Mouse (Mus musculus) intestine, postnatal 0 days (tissue): ENCODE data around the gene Cog8. TPM values are rescaled to one million over a fixed set of nuclear protein-coding genes. Genes with fewer than 3 reads are reported as not detected.

ENCODE experiments used
- ATAC-seq: fragments of 200-750 bp; cut with Nextera tagmentation; 2 replicates; pipeline ENCODE4 v1.8.0; 2017; ENCODE audit warnings: mild to moderate bottlenecking, moderate TSS enrichment, moderate library complexity
- H3K27ac ChIP-seq: fragments of 300-500 bp; sonication (generic); 2 replicates; pipeline ENCODE4 v1.5.1; 2014; ENCODE audit warnings: mild to moderate bottlenecking, low read depth, low read length, moderate library complexity
- H3K27me3 ChIP-seq: fragments of 300-500 bp; sonication (generic); replicated peaks from 2 replicates; pipeline ENCODE4 v1.6.1; 2014; ENCODE audit warnings: low read length, mixed read lengths; ENCODE audit not compliant: control insufficient read depth, insufficient read depth
- H3K36me3 ChIP-seq: fragments of 300-500 bp; sonication (generic); 2 replicates; pipeline ENCODE4 v1.6.1; 2014; ENCODE audit warnings: mild to moderate bottlenecking, moderate library complexity; ENCODE audit not compliant: control insufficient read depth, insufficient read depth
- H3K4me1 ChIP-seq: fragments of 300-500 bp; sonication (generic); replicated peaks from 2 replicates; pipeline ENCODE4 v1.6.1; 2014; ENCODE audit warnings: antibody characterized with exemption, low read length, mixed read lengths; ENCODE audit not compliant: control insufficient read depth, insufficient read depth
- H3K4me2 ChIP-seq: fragments of 300-500 bp; sonication (generic); replicated peaks from 2 replicates; pipeline ENCODE4 v1.6.1; 2014; ENCODE audit warnings: low read depth, mild to moderate bottlenecking, moderate library complexity
- H3K4me3 ChIP-seq: fragments of 300-500 bp; sonication (generic); 2 replicates; pipeline ENCODE4 v1.5.1; 2014; ENCODE audit warnings: low read depth, low read length
- H3K9ac ChIP-seq: fragments of 300-500 bp; sonication (generic); 2 replicates; pipeline ENCODE4 v1.6.1; 2014; ENCODE audit warnings: mild to moderate bottlenecking, low read depth, low read length
- H3K9me3 ChIP-seq: fragments of 300-500 bp; sonication (generic); 2 replicates; pipeline ENCODE4 v1.6.1; 2016; ENCODE audit warnings: mixed run types; ENCODE audit not compliant: control insufficient read depth
- CTCF ChIP-seq: sonication (generic); IDR thresholded peaks from 2 replicates; pipeline ENCODE4 v1.5.1; 2016; ENCODE audit warnings: low read depth, mild to moderate bottlenecking, control low read depth, antibody characterized with exemption, moderate library complexity
- WGBS: fragments of 180-500 bp; shearing (Covaris S2); extraction: QIAGEN DNeasy Blood & Tissue Kit; methylation state at CpG from one replicate; pipeline ENCODE4 v1.1.7; 2014; 5-methylcytosine and 5-hydroxymethylcytosine counted together
- polyA plus RNA-seq: library from polyadenylated mRNA; unstranded; fragments of >200 nt; fragmentation: Nextera tagmentation; extraction: Ambion mirVana; gene quantifications from 2 replicates; pipeline ENCODE4 v1.2.1, GENCODE M21; 2015

Cog8 gene
- polyA plus RNA-seq = 21.6 and 25.4 TPM in 2 replicates

DNA sequence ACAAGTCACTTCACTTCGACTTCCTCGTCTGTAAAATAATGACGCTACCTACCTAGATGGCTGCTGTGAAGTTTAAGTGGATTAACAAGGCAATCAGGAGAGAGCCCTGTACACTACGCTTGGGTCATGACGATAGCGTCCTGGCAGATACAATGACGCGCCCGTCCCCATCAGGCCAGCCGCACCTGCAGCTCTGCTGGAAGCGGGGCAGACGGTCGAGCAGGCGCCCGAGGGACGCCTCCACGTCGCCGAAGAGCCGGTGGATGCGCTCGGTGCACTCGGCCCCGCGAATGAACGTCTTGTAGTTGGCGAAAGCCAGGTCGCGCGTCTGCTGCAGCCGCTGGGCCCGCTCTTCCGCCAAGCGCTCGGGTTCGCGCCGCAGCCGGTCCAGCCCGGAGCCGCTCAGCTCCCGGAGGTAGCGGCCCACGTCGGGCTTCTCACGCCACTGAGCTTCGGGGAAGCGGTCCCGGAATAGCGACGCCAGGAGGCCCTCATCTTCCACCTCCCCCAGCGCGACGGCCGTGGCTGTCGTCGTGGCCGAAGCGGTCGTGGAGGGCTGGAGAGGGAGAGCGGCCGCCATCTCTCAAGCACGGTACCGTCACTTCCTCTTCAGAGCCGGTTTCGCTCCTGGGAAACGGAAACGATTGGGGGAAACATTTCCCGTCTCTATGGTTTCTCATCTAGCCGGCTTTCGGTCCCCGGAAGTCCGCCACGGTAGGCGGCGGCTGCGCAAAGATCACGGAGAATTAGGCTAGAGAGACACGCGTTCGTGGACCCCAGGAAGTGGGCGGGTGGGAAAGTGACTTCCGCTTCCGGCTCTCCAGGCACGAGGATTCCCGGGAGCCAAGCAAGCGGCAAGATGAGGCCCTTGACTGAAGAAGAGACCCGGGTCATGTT, at the start of gene Cog8, which contains the start of gene Nip7:
Cog8 (minus strand) TSS at position 614 of the 897 bp plus-strand sequence.
Nip7 (plus strand) TSS at position 802 of the 897 bp plus-strand sequence.
- Histone ChIP-seq H3K9ac (peak within 1 kb of the TSS; percentile 92), H3K27ac (peak within 1 kb of the TSS; percentile 88), H3K4me3 (peak within 1 kb of the TSS; percentile 99), H3K4me1 (0 out of 2 replicates have a peak, but pooled peaks cover 5% of the 10 kb centered on the region), H3K27me3 (no peaks in the 10 kb centered on the region), H3K4me2 (peak within 1 kb of the TSS; percentile 83), H3K9me3 (no peaks in the 10 kb centered on the region), H3K36me3 (peaks cover 25% of the 10 kb centered on the region)
- TF ChIP-seq CTCF = no peak
- under 1% methylated on average over 88 of the region's 88 CpGs for WGBS
- peak; percentile 93 for ATAC-seq

DNA sequence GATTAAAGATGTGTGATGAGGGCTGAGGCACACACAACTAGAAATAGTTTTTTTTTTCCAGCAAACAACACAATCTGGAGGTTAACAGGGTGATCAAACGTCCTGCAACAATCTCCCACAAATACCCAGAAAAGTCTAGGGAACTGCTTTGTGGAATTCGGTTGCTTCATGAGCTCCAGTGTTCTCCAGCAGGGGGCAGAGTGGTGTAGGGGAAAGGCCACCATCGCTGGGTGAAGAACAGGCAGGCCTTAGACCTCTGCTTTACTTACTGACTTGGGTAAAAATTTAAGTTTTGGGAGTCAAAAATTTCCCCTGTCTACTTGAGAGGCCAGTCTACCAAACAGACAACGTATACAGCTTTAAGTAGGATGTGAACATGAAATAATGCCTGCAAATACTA, 48.1 kb upstream of the Cog8 start:
- no peaks in the 10 kb centered on the region for H3K9me3 ChIP-seq
- H3K36me3 ChIP-seq = no peaks in the 10 kb centered on the region
- H3K27me3 ChIP-seq = no peaks in the 10 kb centered on the region
- no peak for ATAC-seq
- no peak overlapping the region for H3K27ac ChIP-seq
- WGBS = 9% methylated on average over 4 of the region's 4 CpGs
- H3K4me2 ChIP-seq = no peak overlapping the region
- H3K4me1 ChIP-seq = no peaks in the 10 kb centered on the region
- no peak overlapping the region for H3K4me3 ChIP-seq
- no peak overlapping the region for H3K9ac ChIP-seq
- TF ChIP-seq CTCF = peak; percentile 89

DNA sequence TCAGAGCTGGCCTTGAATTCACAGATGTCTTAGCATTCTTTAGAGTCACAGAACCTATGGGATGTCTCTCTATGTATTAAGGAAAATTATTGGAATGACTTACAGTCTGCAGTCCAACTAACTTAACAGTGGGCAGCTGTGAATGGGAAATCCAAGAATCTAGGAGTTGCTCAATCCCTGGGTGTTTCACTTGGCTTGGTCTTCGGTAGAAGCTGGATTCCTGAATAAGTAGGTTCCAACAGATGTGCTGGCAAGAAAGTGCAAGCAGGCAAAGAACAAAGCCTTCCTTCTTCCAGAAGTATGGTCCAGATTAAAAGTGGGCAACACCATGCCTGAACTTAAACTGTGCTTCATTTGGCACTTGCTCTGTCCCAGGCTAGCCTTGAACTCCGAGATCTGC, 44.1 kb upstream of the Cog8 start:
- 78% methylated on average over 2 of the region's 2 CpGs for WGBS
- Histone ChIP-seq H3K4me1 (no peaks in the 10 kb centered on the region), H3K9me3 (no peaks in the 10 kb centered on the region), H3K4me3 (no peak overlapping the region), H3K27me3 (no peaks in the 10 kb centered on the region), H3K9ac (no peak overlapping the region), H3K4me2 (no peak overlapping the region), H3K27ac (no peak overlapping the region), H3K36me3 (no peaks in the 10 kb centered on the region)
- no peak for TF ChIP-seq CTCF
- no peak for ATAC-seq

DNA sequence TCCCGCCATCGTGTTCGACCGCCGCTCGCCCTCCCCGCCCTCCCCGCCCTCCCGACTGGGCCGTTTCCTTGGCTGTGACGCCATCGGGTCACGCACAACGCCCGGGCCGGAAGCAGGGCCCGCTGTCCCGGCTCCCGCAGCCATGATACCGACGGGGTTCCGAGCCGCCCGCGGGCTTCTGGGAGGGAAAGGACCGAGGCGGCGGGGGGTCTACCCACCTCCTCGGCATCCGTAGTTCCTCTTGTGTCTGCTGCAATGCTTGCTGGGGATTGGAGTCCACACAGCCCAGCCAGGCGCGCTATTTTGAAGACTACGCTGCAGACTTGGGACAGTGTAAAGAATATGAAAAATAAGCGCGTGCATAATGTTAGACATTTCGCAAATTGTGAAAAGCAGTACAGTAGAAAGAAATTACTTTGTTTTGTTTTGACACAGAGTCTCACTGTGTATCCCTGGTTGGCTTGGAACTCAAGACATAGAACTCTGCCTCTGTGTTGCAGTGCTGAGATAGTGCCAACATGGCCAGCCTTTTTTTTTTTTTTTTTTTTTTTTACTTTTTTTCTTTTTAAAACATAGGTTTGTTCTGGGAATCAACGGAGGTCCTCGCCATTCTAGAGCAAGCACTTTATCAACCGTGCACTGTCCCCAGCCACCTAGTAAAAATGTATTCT, 40.0 kb upstream of the Cog8 start, which contains the start of gene Terf2:
Terf2 (minus strand) TSS at position 182 of the 671 bp plus-strand sequence.
- Histone ChIP-seq H3K4me2 (peak within 1 kb of the TSS; percentile 74), H3K9ac (peak within 1 kb of the TSS; percentile 87), H3K4me3 (peak within 1 kb of the TSS; percentile 71), H3K4me1 (no peaks in the 10 kb centered on the region), H3K27ac (peak within 1 kb of the TSS; percentile 96), H3K27me3 (no peaks in the 10 kb centered on the region), H3K9me3 (no peaks in the 10 kb centered on the region), H3K36me3 (peaks cover 10% of the 10 kb centered on the region; the same call in 1 of the 2 replicates)
- 5% methylated on average over 39 of the region's 39 CpGs for WGBS
- ATAC-seq = peak; percentile 93
- no peak for TF ChIP-seq CTCF

DNA sequence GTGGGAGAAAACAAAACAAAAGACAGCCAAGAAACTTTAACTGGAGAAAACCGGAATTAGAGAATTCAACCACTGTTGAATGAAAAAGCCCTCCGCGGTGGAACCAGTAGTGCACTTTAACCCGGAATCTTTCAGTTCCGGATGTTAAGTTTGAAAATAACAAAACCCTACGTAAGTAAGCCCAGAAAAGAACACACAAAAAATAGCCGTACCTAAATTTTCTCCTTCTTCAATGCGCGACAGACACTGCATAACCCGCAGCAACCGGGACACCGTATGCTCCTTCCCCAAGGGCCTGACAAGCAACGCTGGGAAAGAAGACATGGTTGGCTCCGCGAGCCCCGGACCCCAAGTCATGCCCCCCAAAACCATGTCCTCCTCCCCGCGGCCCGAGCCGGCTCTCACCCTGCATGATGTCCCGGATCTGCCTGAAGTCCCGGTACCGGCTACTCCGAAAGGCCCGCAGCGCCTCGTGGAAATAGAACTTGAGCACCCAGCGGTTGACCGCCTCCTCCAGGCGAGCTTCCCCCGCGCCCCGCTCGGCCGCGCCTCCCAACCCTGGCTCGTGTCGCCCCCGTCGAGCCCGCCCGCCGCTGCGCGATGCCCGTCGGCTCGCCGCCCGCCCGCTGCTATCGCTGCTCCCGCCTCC, 39.4 kb upstream of the Cog8 start:
- Histone ChIP-seq H3K4me1 (no peaks in the 10 kb centered on the region), H3K4me2 (peak overlapping the region; percentile 74), H3K9ac (peak overlapping the region; percentile 87), H3K4me3 (peak overlapping the region; percentile 71), H3K27ac (peak overlapping the region; percentile 96), H3K36me3 (peaks cover 13% of the 10 kb centered on the region), H3K27me3 (no peaks in the 10 kb centered on the region), H3K9me3 (no peaks in the 10 kb centered on the region)
- WGBS = under 1% methylated on average over 51 of the region's 53 CpGs
- no peak; the same call in none of the 2 replicates for ATAC-seq
- TF ChIP-seq CTCF = 0 out of 2 replicates have a peak, but pooled peaks have one; percentile 8

DNA sequence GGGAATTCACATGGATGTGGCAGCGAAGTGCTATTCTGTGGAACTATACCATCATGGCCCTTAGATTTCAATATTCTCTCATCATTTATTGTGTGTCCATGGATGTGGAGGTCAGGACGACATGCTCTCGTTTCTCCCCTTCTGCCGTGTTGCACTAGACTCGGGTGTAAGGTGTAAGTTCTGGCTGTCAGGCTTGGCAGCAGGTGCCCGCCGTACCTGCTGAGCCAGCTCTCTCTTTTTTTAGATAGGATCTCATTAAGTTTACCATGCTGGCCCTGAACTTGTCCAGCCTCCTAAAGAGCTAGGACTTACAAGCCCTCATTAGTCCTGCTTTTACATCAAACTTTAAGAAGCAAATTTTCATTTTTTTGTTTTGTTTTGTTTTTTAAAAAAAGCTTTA, 34.0 kb upstream of the Cog8 start:
- Histone ChIP-seq H3K27ac (no peak overlapping the region), H3K4me1 (no peaks in the 10 kb centered on the region), H3K36me3 (peaks cover 30% of the 10 kb centered on the region), H3K27me3 (no peaks in the 10 kb centered on the region), H3K4me2 (no peak overlapping the region), H3K4me3 (no peak overlapping the region), H3K9me3 (no peaks in the 10 kb centered on the region), H3K9ac (no peak overlapping the region)
- no peak for ATAC-seq
- no peak for TF ChIP-seq CTCF
- WGBS = 94% methylated on average over 7 of the region's 7 CpGs
